20 mouse cellular contexts compared by ENCODE assay signal in genomic region chr10:59554243-59554642, GRCm38 (mm10).
DNase-seq lines count a peak whose midpoint lies in the region; ATAC-seq and TF ChIP-seq lines count a peak whose summit lies in the region.
"Had no signal": no experiment of that assay in that cellular context is flagged by ENCODE, and none has a peak within 500 bp of the region (broad histone marks: within the 10 kb centered on the region; RNA-seq: fewer than 3 reads in every experiment).

No protein-coding gene starts in this region.

- H3K9me3 ChIP-seq in kidney, postnatal 0 days (replicated peaks; ENCODE audit: low read length): no peaks in the 10 kb centered on the region; the same call in 1 of the 2 replicates
- H3K9me3 ChIP-seq in midbrain, postnatal 0 days (ENCODE audit: low read length): no peaks in the 10 kb centered on the region
- no peaks in the 10 kb centered on the region for H3K9me3 ChIP-seq in midbrain, embryonic 16.5 days (replicated peaks; ENCODE audit: control insufficient read depth, low read length, poor library complexity, severe bottlenecking)
- H3K9me3 ChIP-seq: embryonic facial prominence, embryonic 10.5 days; heart, embryonic 10.5 days; liver, embryonic 15.5 days had no signal

- no peak overlapping the region for H3K4me3 ChIP-seq in kidney, postnatal 0 days (replicated peaks; ENCODE audit: low read depth, low read length)
- no peak overlapping the region for H3K4me3 ChIP-seq in midbrain, postnatal 0 days (ENCODE audit: low read depth, low read length)
- no peak overlapping the region for H3K4me3 ChIP-seq in midbrain, embryonic 16.5 days (ENCODE audit: low read depth, low read length)
- H3K4me3 ChIP-seq: embryonic facial prominence, embryonic 10.5 days; heart, embryonic 10.5 days; limb, embryonic 13.5 days; liver, embryonic 15.5 days had no signal

- H3K27ac ChIP-seq in kidney, postnatal 0 days: no peak overlapping the region
- H3K27ac ChIP-seq in midbrain, postnatal 0 days (ENCODE audit: low read depth, low read length): no peak overlapping the region
- H3K27ac ChIP-seq in midbrain, embryonic 16.5 days (ENCODE audit: low read length): no peak overlapping the region
- H3K27ac ChIP-seq: embryonic facial prominence, embryonic 10.5 days; heart, embryonic 10.5 days; limb, embryonic 13.5 days; liver, embryonic 15.5 days had no signal

- CTCF ChIA-PET in Patski (lab: Charles Lee): no interaction called here

- no peaks in the 10 kb centered on the region for H3K27me3 ChIP-seq in kidney, postnatal 0 days (ENCODE audit: insufficient read depth, low read length)
- no peaks in the 10 kb centered on the region for H3K27me3 ChIP-seq in midbrain, postnatal 0 days (ENCODE audit: insufficient read depth, low read length)
- H3K27me3 ChIP-seq in midbrain, embryonic 16.5 days (ENCODE audit: control insufficient read depth, insufficient read depth, low read depth, low read length): no peaks in the 10 kb centered on the region
- no peaks in the 10 kb centered on the region for H3K27me3 ChIP-seq in Patski
- H3K27me3 ChIP-seq: limb, embryonic 13.5 days; liver, embryonic 15.5 days had no signal

- H3K4me1 ChIP-seq in kidney, postnatal 0 days (replicated peaks; ENCODE audit: insufficient read depth, low read length): no peaks in the 10 kb centered on the region; the same call in 1 of the 2 replicates
- 0 out of 2 replicates have a peak, but pooled peaks cover 4% of the 10 kb centered on the region for H3K4me1 ChIP-seq in midbrain, postnatal 0 days (ENCODE audit: insufficient read depth, low read length)
- peaks cover 2% of the 10 kb centered on the region; the same call in 1 of the 2 replicates for H3K4me1 ChIP-seq in midbrain, embryonic 16.5 days (ENCODE audit: control insufficient read depth, insufficient read depth, low read length)
- H3K4me1 ChIP-seq: liver, embryonic 15.5 days had no signal

- POLR2A ChIA-PET in Patski (lab: Charles Lee): interaction anchor here (0.5 kb wide), 1 partner anchor 176 kb away, joined by 5 read pairs; no protein-coding TSS in a partner anchor

- WGBS in kidney, postnatal 0 days: 98% methylated on average over 1 of the region's 1 CpGs
- whole genome bisulfite sequencing in midbrain, postnatal 0 days: 94% methylated on average over 1 of the region's 1 CpGs
- WGBS in midbrain, embryonic 16.5 days: 96% methylated on average over 1 of the region's 1 CpGs

- peak; percentile 30; the same call in 1 of the 2 replicates for TF ChIP-seq CTCF in kidney, postnatal 0 days (IDR thresholded peaks at IDR 0.05; ENCODE audit: low read depth)
- TF ChIP-seq CTCF in midbrain, postnatal 0 days (IDR thresholded peaks at IDR 0.05): peak; percentile 40
- peak; percentile 48 for TF ChIP-seq CTCF in Patski (IDR thresholded peaks at IDR 0.05)

- ATAC-seq in kidney, postnatal 0 days (replicated peaks; ENCODE audit: low FRiP score, low read depth): no peak
- no peak for ATAC-seq in midbrain, postnatal 0 days (ENCODE audit: low FRiP score)
- no peak for ATAC-seq in midbrain, embryonic 16.5 days
- ATAC-seq in Patski: no peak
- ATAC-seq: forebrain, embryonic 16.5 days; hindbrain, embryonic 16.5 days; intestine, embryonic 16.5 days had no signal

- H3K36me3 ChIP-seq in kidney, postnatal 0 days (ENCODE audit: insufficient read depth, low read length): no peaks in the 10 kb centered on the region
- no peaks in the 10 kb centered on the region for H3K36me3 ChIP-seq in midbrain, postnatal 0 days (ENCODE audit: insufficient read depth, low read length)
- no peaks in the 10 kb centered on the region for H3K36me3 ChIP-seq in midbrain, embryonic 16.5 days (ENCODE audit: control insufficient read depth, insufficient read depth, low read length)
- H3K36me3 ChIP-seq: embryonic facial prominence, embryonic 10.5 days; liver, embryonic 15.5 days had no signal

- DNase-seq in kidney, postnatal 0 days (ENCODE audit: low spot score): no peak
- DNase-seq in kidney, adult 11 months: no peak
- no peak for DNase-seq in midbrain, postnatal 0 days (ENCODE audit: low spot score)
- DNase-seq in Patski (ENCODE audit: low read depth, low spot score): no peak
- no peak for DNase-seq in adrenal gland, adult (ENCODE audit: inconsistent age in 2 of 2, low spot score in 1 of 2)
- no peak for DNase-seq in cerebellum, postnatal 10 days
- DNase-seq: adrenal gland, postnatal 25 days; cerebellum, adult 9-11 months; kidney, postnatal 10 days; layer of hippocampus, postnatal 36 days; lung, postnatal 14 days had no signal

- H3K4me2 ChIP-seq in kidney, postnatal 0 days (ENCODE audit: low read length): no peak overlapping the region
- no peak overlapping the region for H3K4me2 ChIP-seq in midbrain, postnatal 0 days (ENCODE audit: low read depth, low read length, poor library complexity, severe bottlenecking)
- H3K4me2 ChIP-seq in midbrain, embryonic 16.5 days (ENCODE audit: low read length): no peak overlapping the region
- H3K4me2 ChIP-seq: limb, embryonic 13.5 days; liver, embryonic 15.5 days; midbrain, embryonic 11.5 days had no signal

- H3K9ac ChIP-seq in kidney, postnatal 0 days (ENCODE audit: low read depth, low read length): no peak overlapping the region
- H3K9ac ChIP-seq in midbrain, postnatal 0 days (replicated peaks; ENCODE audit: low read length, poor library complexity, severe bottlenecking): no peak overlapping the region
- H3K9ac ChIP-seq in midbrain, embryonic 16.5 days (ENCODE audit: low read depth, low read length): no peak overlapping the region
- H3K9ac ChIP-seq: limb, embryonic 13.5 days; liver, embryonic 15.5 days had no signal

- in situ Hi-C loops in Patski (cut with MboI; ENCODE audit: low pct_unique_long_range_greater_than_20kb): no loop called here
